Mouse (Mus musculus) MEL (cell line): Measurements from ENCODE around the gene Tll1. TPM values are rescaled to one million over a fixed set of nuclear protein-coding genes. Genes with fewer than 3 reads are reported as not detected.

Experiments used
- DNase-seq: peaks from one replicate; pipeline ENCODE4 v3.0.0; 2011; ENCODE audit warnings: low read depth, low spot score
- H3K27ac ChIP-seq: 2 replicates; pipeline ENCODE4 v1.5.1; 2012; ENCODE audit warnings: low read depth, mild to moderate bottlenecking, control low read depth, low read length, moderate library complexity; ENCODE audit not compliant: control insufficient read depth
- H3K27me3 ChIP-seq, 2 experiments: fragments of 150-350 bp in 1 of 2; sonication (generic) in 1 of 2; 2 replicates each; pipeline ENCODE4 v1.6.1; 2012; ENCODE audit warnings: low read length in 2 of 2, mild to moderate bottlenecking in 2 of 2, improper control_type of control experiment in 1 of 2, moderate library complexity in 1 of 2; ENCODE audit not compliant: insufficient read depth in 2 of 2, control insufficient read depth in 1 of 2
- H3K36me3 ChIP-seq, 2 experiments: 2 replicates each; pipeline ENCODE4 v1.6.1; 2012 to 2014; ENCODE audit warnings: low read length in 2 of 2, improper control_type of control experiment in 1 of 2, inconsistent platforms in 1 of 2, mild to moderate bottlenecking in 1 of 2; ENCODE audit not compliant: insufficient read depth in 2 of 2, control insufficient read depth in 1 of 2
- H3K4me1 ChIP-seq, 2 experiments: fragments of 150-350 bp in 1 of 2; sonication (generic) in 1 of 2; 2 replicates each; pipeline ENCODE4 v1.6.1; 2012; ENCODE audit warnings: low read length in 2 of 2, improper control_type of control experiment in 1 of 2, mild to moderate bottlenecking in 1 of 2; ENCODE audit not compliant: insufficient read depth in 2 of 2, control insufficient read depth in 1 of 2
- H3K4me3 ChIP-seq, 2 experiments: fragments of 150-350 bp in 1 of 2; sonication (generic) in 1 of 2; 2 replicates each; pipeline ENCODE4 v1.5.1; 2012; ENCODE audit warnings: low read depth in 2 of 2, low read length in 2 of 2, mild to moderate bottlenecking in 2 of 2, moderate library complexity in 2 of 2, control low read depth in 1 of 2, improper control_type of control experiment in 1 of 2; ENCODE audit not compliant: control insufficient read depth in 1 of 2, insufficient read depth in 1 of 2
- H3K79me2 ChIP-seq: 2 replicates; pipeline ENCODE4 v1.6.1; 2012; ENCODE audit warnings: mild to moderate bottlenecking, low read length, moderate library complexity; ENCODE audit not compliant: control insufficient read depth, poor library complexity, insufficient read depth
- H3K9ac ChIP-seq: 2 replicates; pipeline ENCODE4 v1.6.1; 2012; ENCODE audit warnings: low read depth, mild to moderate bottlenecking, control low read depth, low read length, moderate library complexity; ENCODE audit not compliant: control insufficient read depth, poor library complexity, severe bottlenecking
- H3K9me3 ChIP-seq: fragments of 150-350 bp; sonication (generic); replicated peaks from 2 replicates; pipeline ENCODE4 v1.6.1; 2012; ENCODE audit warnings: mild to moderate bottlenecking, low read length, improper control_type of control experiment, moderate library complexity; ENCODE audit not compliant: insufficient read depth
- BHLHE40 ChIP-seq: IDR thresholded peaks from 2 replicates; pipeline ENCODE4 v1.6.1; 2012; ENCODE audit warnings: low read depth, mild to moderate bottlenecking, inconsistent platforms, low read length, improper control_type of control experiment, borderline replicate concordance
- CHD1 ChIP-seq: IDR thresholded peaks from 2 replicates; pipeline ENCODE4 v1.6.1; 2012; ENCODE audit warnings: low read depth, mild to moderate bottlenecking, inconsistent platforms, low read length, improper control_type of control experiment
- CHD2 ChIP-seq: IDR thresholded peaks from 2 replicates; pipeline ENCODE4 v1.6.1; 2011; ENCODE audit warnings: low read length, improper control_type of control experiment
- E2F4 ChIP-seq: IDR thresholded peaks from 2 replicates; pipeline ENCODE4 v1.6.1; 2011; ENCODE audit warnings: low read depth, low read length, improper control_type of control experiment, borderline replicate concordance
- EP300 ChIP-seq, 2 experiments: IDR thresholded peaks; 2 replicates each; pipeline ENCODE4 v1.6.1; 2011; ENCODE audit warnings: improper control_type of control experiment in 2 of 2, low read length in 2 of 2, low read depth in 1 of 2, mild to moderate bottlenecking in 1 of 2
- GABPA ChIP-seq: IDR thresholded peaks from 2 replicates; pipeline ENCODE4 v1.6.1; 2012; ENCODE audit warnings: low read depth, mild to moderate bottlenecking, inconsistent platforms, low read length, improper control_type of control experiment, moderate library complexity
- GATA1 ChIP-seq: IDR thresholded peaks from 2 replicates; pipeline ENCODE4 v1.6.1; 2011; ENCODE audit warnings: low read depth, low read length, improper control_type of control experiment
- HCFC1 ChIP-seq: IDR thresholded peaks from 2 replicates; pipeline ENCODE4 v1.6.1; 2012; ENCODE audit warnings: low read depth, mild to moderate bottlenecking, inconsistent platforms, low read length, improper control_type of control experiment, moderate library complexity
- JUND ChIP-seq: IDR thresholded peaks from 2 replicates; pipeline ENCODE4 v1.6.1; 2011; ENCODE audit warnings: low read depth, mild to moderate bottlenecking, improper control_type of control experiment, low read length
- KAT2A ChIP-seq: conservative IDR thresholded peaks from 2 replicates; pipeline ENCODE4 v1.6.1; 2012; ENCODE audit warnings: low read depth, low read length, improper control_type of control experiment, inconsistent platforms
- MAFK ChIP-seq: IDR thresholded peaks from 2 replicates; pipeline ENCODE4 v1.6.1; 2011; ENCODE audit warnings: low read depth, mild to moderate bottlenecking, low read length, improper control_type of control experiment, borderline replicate concordance
- MAX ChIP-seq: IDR thresholded peaks from 2 replicates; pipeline ENCODE4 v1.6.1; 2011; ENCODE audit warnings: low read length, improper control_type of control experiment
- MAZ ChIP-seq: IDR thresholded peaks from 2 replicates; pipeline ENCODE4 v1.6.1; 2012; ENCODE audit warnings: low read depth, mild to moderate bottlenecking, inconsistent platforms, low read length, improper control_type of control experiment
- MXI1 ChIP-seq: IDR thresholded peaks from 2 replicates; pipeline ENCODE4 v1.6.1; 2011; ENCODE audit warnings: mild to moderate bottlenecking, low read depth, low read length, improper control_type of control experiment
- MYB ChIP-seq: IDR thresholded peaks from 2 replicates; pipeline ENCODE4 v1.6.1; 2011; ENCODE audit warnings: mild to moderate bottlenecking, low read depth, low read length, improper control_type of control experiment
- MYC ChIP-seq: IDR thresholded peaks from 2 replicates; pipeline ENCODE4 v1.6.1; 2011; ENCODE audit warnings: low read depth, mild to moderate bottlenecking, low read length, improper control_type of control experiment, moderate library complexity
- NELFE ChIP-seq: IDR thresholded peaks from 2 replicates; pipeline ENCODE4 v1.6.1; 2011; ENCODE audit warnings: low read depth, low read length, improper control_type of control experiment
- RAD21 ChIP-seq: IDR thresholded peaks from 2 replicates; pipeline ENCODE4 v1.6.1; 2011; ENCODE audit warnings: mild to moderate bottlenecking, low read depth, low read length, improper control_type of control experiment
- RCOR1 ChIP-seq: IDR thresholded peaks from 2 replicates; pipeline ENCODE4 v1.6.1; 2012; ENCODE audit warnings: low read depth, mild to moderate bottlenecking, inconsistent platforms, low read length, improper control_type of control experiment
- TBP ChIP-seq: IDR thresholded peaks from 2 replicates; pipeline ENCODE4 v1.8.0; 2011; ENCODE audit warnings: low read depth, low read length, improper control_type of control experiment
- TCF12 ChIP-seq: IDR thresholded peaks from 2 replicates; pipeline ENCODE4 v1.6.1; 2014; ENCODE audit warnings: low read depth, mild to moderate bottlenecking, inconsistent platforms, low read length, improper control_type of control experiment, moderate library complexity
- USF1 ChIP-seq: IDR thresholded peaks from 2 replicates; pipeline ENCODE4 v1.6.1; 2014; ENCODE audit warnings: low read depth, mild to moderate bottlenecking, inconsistent platforms, low read length, improper control_type of control experiment, moderate library complexity
- ZC3H11A ChIP-seq: IDR thresholded peaks from 2 replicates; pipeline ENCODE4 v1.6.1; 2012; ENCODE audit warnings: low read depth, mild to moderate bottlenecking, inconsistent platforms, low read length, improper control_type of control experiment
- ZKSCAN1 ChIP-seq: IDR thresholded peaks from 2 replicates; pipeline ENCODE4 v1.6.1; 2012; ENCODE audit warnings: low read depth, mild to moderate bottlenecking, inconsistent platforms, low read length, improper control_type of control experiment, moderate library complexity
- ZMIZ1 ChIP-seq: IDR thresholded peaks from 2 replicates; pipeline ENCODE4 v1.6.1; 2012; ENCODE audit warnings: low read depth, mild to moderate bottlenecking, inconsistent platforms, low read length, improper control_type of control experiment, moderate library complexity
- polyA plus RNA-seq, 2 experiments: library from polyadenylated mRNA; stranded (reverse) in 1 of 2; unstranded in 1 of 2; fragments of >175 nt in 1 of 2; fragments of >200 nt in 1 of 2; gene quantifications; 2 replicates each; pipeline versions ENCODE4 v1.2.1 to v1.2.4; 2012; ENCODE audit warnings: low replicate concordance in 2 of 2, low read depth in 1 of 2; ENCODE audit not compliant: insufficient read length in 2 of 2, insufficient read depth in 1 of 2, missing spikeins in 1 of 2
- total RNA-seq: library from RNA; depleted of rRNA; stranded (reverse); fragments of 300-350 nt; gene quantifications from 2 replicates; pipeline ENCODE4 v1.2.3, GENCODE M21; 2012

Gene Tll1
- total and polyA plus RNA-seq, 3 experiments = not detected

DNA sequence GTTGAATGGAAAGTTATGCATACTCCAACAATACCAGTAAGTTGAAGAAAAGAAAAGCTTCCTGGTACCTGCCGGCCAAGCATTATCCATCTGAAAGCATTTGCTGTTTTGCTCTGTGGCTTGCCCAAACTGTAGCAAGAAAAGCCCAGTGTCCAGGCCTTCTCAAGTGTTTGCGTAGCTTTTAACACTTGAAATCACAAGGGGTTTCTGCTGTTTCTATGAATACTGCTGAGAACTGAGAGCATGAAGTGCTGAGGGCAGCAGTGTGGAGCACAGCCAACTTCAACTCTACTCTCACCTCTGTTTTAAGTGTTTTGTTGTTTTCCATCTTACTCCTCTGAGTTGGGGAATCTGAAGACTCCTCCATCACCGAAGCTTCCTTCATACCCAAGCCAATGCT lies 15.5 kb upstream of the Tll1 start:
- Histone ChIP-seq H3K79me2 (no peaks in the 10 kb centered on the region), H3K4me3 (no peak overlapping the region), H3K27ac (no peak overlapping the region), H3K4me1 (no peaks in the 10 kb centered on the region), H3K36me3 (no peaks in the 10 kb centered on the region), H3K9me3 (no peaks in the 10 kb centered on the region), H3K9ac (no peak overlapping the region), H3K27me3 (no peaks in the 10 kb centered on the region)
- DNase-seq = no peak
- TF ChIP-seq GATA1 = no peak
- no peak for TF ChIP-seq MAZ
- no peak for TF ChIP-seq EP300 (IDR thresholded peaks at IDR 0.05; ENCODE audit: low read depth in 1 of 2, low read length in 2 of 2)
- no peak for TF ChIP-seq MAX
- TF ChIP-seq E2F4 = no peak
- no peak for TF ChIP-seq MYC
- no peak for TF ChIP-seq ZMIZ1
- no peak for TF ChIP-seq USF1
- no peak for TF ChIP-seq KAT2A
- no peak for TF ChIP-seq NELFE
- TF ChIP-seq MYB = no peak
- no peak for TF ChIP-seq RCOR1
- TF ChIP-seq MAFK = no peak

DNA sequence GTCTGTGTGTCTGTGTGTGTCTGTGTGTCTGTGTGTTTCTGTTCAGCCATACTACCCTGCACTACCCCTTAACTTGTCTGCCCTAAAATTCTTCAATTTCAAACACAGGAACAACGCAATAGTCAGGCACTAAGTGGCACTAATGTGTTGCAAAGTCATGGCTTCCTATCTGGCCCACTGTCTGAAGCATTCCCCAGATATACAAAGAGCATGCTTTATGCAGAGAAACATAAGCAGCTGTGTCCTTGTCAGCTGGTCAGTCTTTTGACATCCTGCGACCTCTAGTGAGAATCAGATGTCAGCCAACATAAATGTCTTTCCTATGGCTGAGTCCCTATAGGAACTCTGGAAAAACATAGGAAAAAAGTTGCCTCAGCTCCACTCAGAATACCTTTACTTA lies 11.6 kb upstream of the Tll1 start:
- Histone ChIP-seq H3K4me1 (no peaks in the 10 kb centered on the region), H3K9me3 (no peaks in the 10 kb centered on the region), H3K36me3 (no peaks in the 10 kb centered on the region), H3K27ac (no peak overlapping the region), H3K9ac (no peak overlapping the region), H3K27me3 (no peaks in the 10 kb centered on the region), H3K79me2 (no peaks in the 10 kb centered on the region), H3K4me3 (no peak overlapping the region)
- no peak for TF ChIP-seq GATA1
- TF ChIP-seq GABPA = no peak
- no peak for TF ChIP-seq CHD2
- no peak for TF ChIP-seq TBP
- TF ChIP-seq ZKSCAN1 = no peak
- TF ChIP-seq MXI1 = no peak
- TF ChIP-seq JUND = no peak
- TF ChIP-seq CHD1 = no peak
- no peak for TF ChIP-seq MAFK
- no peak for TF ChIP-seq MAX
- TF ChIP-seq HCFC1 = no peak
- TF ChIP-seq ZC3H11A = no peak
- TF ChIP-seq RAD21 = no peak
- no peak for TF ChIP-seq TCF12
- no peak for TF ChIP-seq BHLHE40
- no peak for DNase-seq
